Mouse (Mus musculus): ENCODE results near the gene Panx1. TPM values are rescaled to one million over a fixed set of nuclear protein-coding genes. Genes with fewer than 3 reads are reported as not detected.

Gene Panx1
- total and polyA plus RNA-seq, 2 experiments from 2014 or later, result 95.0 to 120 TPM

GRCm38 (mm10) chr9:14966787-14967186, 78.5 kb downstream of the Panx1 start:
- WGBS, result 63% methylated on average over 4 of the region's 4 CpGs
- H3K9ac ChIP-seq (replicated peaks; ENCODE audit: low read length), result no peak overlapping the region
- H3K27me3 ChIP-seq (ENCODE audit: insufficient read depth, low read length), result no peaks in the 10 kb centered on the region
- no peak overlapping the region for H3K4me3 ChIP-seq (ENCODE audit: low read length)
- ATAC-seq, result no peak
- no peaks in the 10 kb centered on the region for H3K9me3 ChIP-seq (ENCODE audit: low read length)
- no peak overlapping the region for H3K4me2 ChIP-seq (ENCODE audit: low read depth, low read length)
- H3K4me1 ChIP-seq (ENCODE audit: insufficient read depth, low read length), result no peaks in the 10 kb centered on the region
- no peak for TF ChIP-seq CTCF (IDR thresholded peaks at IDR 0.05; ENCODE audit: low read depth)
- H3K36me3 ChIP-seq (ENCODE audit: insufficient read depth, low read length), result no peaks in the 10 kb centered on the region
- DNase-seq (ENCODE audit: low spot score), result no peak
- H3K27ac ChIP-seq, result no peak overlapping the region

GRCm38 (mm10) chr9:14965368-14965767, 79.9 kb downstream of the Panx1 start:
- Histone ChIP-seq H3K4me1 (ENCODE audit: insufficient read depth, low read length) (no peaks in the 10 kb centered on the region), H3K9ac (replicated peaks; ENCODE audit: low read length) (no peak overlapping the region), H3K4me3 (ENCODE audit: low read length) (no peak overlapping the region), H3K27ac (no peak overlapping the region), H3K4me2 (ENCODE audit: low read depth, low read length) (no peak overlapping the region), H3K9me3 (ENCODE audit: low read length) (no peaks in the 10 kb centered on the region), H3K36me3 (ENCODE audit: insufficient read depth, low read length) (no peaks in the 10 kb centered on the region), H3K27me3 (ENCODE audit: insufficient read depth, low read length) (no peaks in the 10 kb centered on the region)
- no peak for TF ChIP-seq CTCF (IDR thresholded peaks at IDR 0.05; ENCODE audit: low read depth)
- DNase-seq (ENCODE audit: low spot score) (no peak), ATAC-seq (no peak)

GRCm38 (mm10) chr9:14962769-14963168, 82.5 kb downstream of the Panx1 start:
- H3K36me3 ChIP-seq (ENCODE audit: insufficient read depth, low read length), result no peaks in the 10 kb centered on the region
- H3K27me3 ChIP-seq (ENCODE audit: insufficient read depth, low read length), result no peaks in the 10 kb centered on the region
- DNase-seq (ENCODE audit: low spot score) (no peak), ATAC-seq (no peak)
- no peak overlapping the region for H3K4me2 ChIP-seq (ENCODE audit: low read depth, low read length)
- H3K9me3 ChIP-seq (ENCODE audit: low read length), result no peaks in the 10 kb centered on the region
- 88% methylated on average over 1 of the region's 1 CpGs for WGBS
- H3K4me1 ChIP-seq (ENCODE audit: insufficient read depth, low read length), result no peaks in the 10 kb centered on the region
- H3K4me3 ChIP-seq (ENCODE audit: low read length), result no peak overlapping the region
- H3K27ac ChIP-seq, result no peak overlapping the region
- H3K9ac ChIP-seq (replicated peaks; ENCODE audit: low read length), result no peak overlapping the region
- TF ChIP-seq CTCF (IDR thresholded peaks at IDR 0.05; ENCODE audit: low read depth), result no peak

- no peak for ATAC-seq
- H3K4me1 ChIP-seq (ENCODE audit: insufficient read depth, low read length), result no peaks in the 10 kb centered on the region
- no peak for TF ChIP-seq CTCF (IDR thresholded peaks at IDR 0.05; ENCODE audit: low read depth)
- H3K27me3 ChIP-seq (ENCODE audit: insufficient read depth, low read length), result no peaks in the 10 kb centered on the region
- no peak overlapping the region for H3K4me3 ChIP-seq (ENCODE audit: low read length)
- H3K27ac ChIP-seq, result no peak overlapping the region
- no peak for DNase-seq (ENCODE audit: low spot score)
- no peaks in the 10 kb centered on the region for H3K36me3 ChIP-seq (ENCODE audit: insufficient read depth, low read length)
- H3K9ac ChIP-seq (replicated peaks; ENCODE audit: low read length), result no peak overlapping the region
- 56% methylated on average over 1 of the region's 1 CpGs for WGBS
- H3K4me2 ChIP-seq (ENCODE audit: low read depth, low read length), result no peak overlapping the region
- H3K9me3 ChIP-seq (ENCODE audit: low read length), result no peaks in the 10 kb centered on the region
These were observed 90.6 kb downstream of the Panx1 start for GRCm38 (mm10) chr9:14954659-14955058.

Other genes with a start within 250 kb of the Panx1 start
- gene Gpr83, start 185.3 kb downstream of the Panx1 start, total RNA-seq (2014; rRNA removed), result 1.4 and 3.7 TPM in 2 replicates
- 1.8 TPM in 2 replicates for gene Gpr83, start 185.3 kb downstream of the Panx1 start, polyA plus RNA-seq (2015; fragmentation: Nextera tagmentation; extraction: Ambion mirVana)
- gene Izumo1r, start 141.5 kb downstream of the Panx1 start, total RNA-seq (2014; rRNA removed), result not detected in 2 replicates
- not detected in 2 replicates for gene Izumo1r, start 141.5 kb downstream of the Panx1 start, polyA plus RNA-seq (2015; fragmentation: Nextera tagmentation; extraction: Ambion mirVana)
- gene Hephl1, start 66.6 kb upstream of the Panx1 start, total RNA-seq (2014; rRNA removed), result 0.21 TPM in 1 of 2 replicates, not detected in the other
- gene Hephl1, start 66.6 kb upstream of the Panx1 start, polyA plus RNA-seq (2015; fragmentation: Nextera tagmentation; extraction: Ambion mirVana), result not detected in 2 replicates
- gene Vstm5, start 193.6 kb upstream of the Panx1 start, total RNA-seq (2014; rRNA removed), result 31.4 and 36.0 TPM in 2 replicates
- 27.4 and 27.9 TPM in 2 replicates for gene Vstm5, start 193.6 kb upstream of the Panx1 start, polyA plus RNA-seq (2015; fragmentation: Nextera tagmentation; extraction: Ambion mirVana)
- 21.9 and 28.8 TPM in 2 replicates for gene Med17, start 234.5 kb upstream of the Panx1 start, total RNA-seq (2014; rRNA removed)
- 19.0 and 22.1 TPM in 2 replicates for gene Med17, start 234.5 kb upstream of the Panx1 start, polyA plus RNA-seq (2015; fragmentation: Nextera tagmentation; extraction: Ambion mirVana)